Mouse (Mus musculus): Measurements from ENCODE around the gene Tmprss11a. TPM values are rescaled to one million over a fixed set of nuclear protein-coding genes. Genes with fewer than 3 reads are reported as not detected.

The Tmprss11a gene
- polyA plus RNA-seq, 1 experiment from 2014 or later, result 0.29 TPM

GRCm38 (mm10) chr5:86431096-86431495, 37.7 kb downstream of the Tmprss11a start:
- Histone ChIP-seq H3K9me3 (ENCODE audit: control insufficient read depth, low read length) (no peaks in the 10 kb centered on the region), H3K27me3 (replicated peaks; ENCODE audit: control insufficient read depth, insufficient read depth, low read length) (no peaks in the 10 kb centered on the region), H3K36me3 (ENCODE audit: control insufficient read depth, insufficient read depth, low read length) (no peaks in the 10 kb centered on the region), H3K4me1 (ENCODE audit: control insufficient read depth, insufficient read depth, low read length) (no peaks in the 10 kb centered on the region), H3K4me3 (ENCODE audit: low read length) (no peak overlapping the region), H3K9ac (ENCODE audit: low read depth, low read length) (no peak overlapping the region), H3K27ac (ENCODE audit: low read length) (no peak overlapping the region), H3K4me2 (ENCODE audit: low read depth, low read length) (no peak overlapping the region)
- no peak for ATAC-seq
- WGBS, result 78% methylated on average over 5 of the region's 5 CpGs

DNA sequence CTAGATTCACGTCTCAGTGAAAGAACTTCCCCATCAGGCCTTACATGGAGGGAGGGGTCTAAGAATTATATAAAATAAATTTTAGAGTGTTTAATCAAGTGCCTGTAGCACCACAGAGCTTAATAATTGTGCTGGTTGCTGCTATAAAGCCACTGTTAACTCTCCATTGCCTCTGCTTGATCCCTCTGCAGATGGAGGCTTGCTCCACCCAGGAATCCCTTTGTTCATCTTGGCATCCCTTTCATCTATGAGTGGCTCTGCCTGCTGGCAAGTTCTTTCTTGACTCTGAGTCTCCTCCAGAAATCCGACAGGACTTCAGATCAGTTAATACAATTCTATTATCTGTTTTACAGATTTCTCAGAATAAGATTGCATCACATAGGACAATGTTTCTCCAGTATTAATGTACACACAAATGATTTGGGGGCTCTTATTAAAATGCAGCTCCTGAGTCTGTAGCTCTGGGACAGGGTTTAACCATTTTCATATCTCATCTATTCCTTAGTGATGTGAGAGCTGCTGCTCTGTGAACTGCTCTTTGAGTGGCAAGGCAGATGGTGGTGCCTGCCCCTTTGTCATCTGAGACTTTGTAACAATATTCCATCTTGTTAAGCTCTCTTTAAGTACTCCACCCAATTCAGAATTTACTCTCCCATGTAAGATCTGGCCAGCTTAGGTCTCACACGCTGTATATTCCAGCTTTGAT, 47.3 kb downstream of the Tmprss11a start:
- H3K4me1 ChIP-seq (ENCODE audit: control insufficient read depth, insufficient read depth, low read length), result no peaks in the 10 kb centered on the region
- ATAC-seq, result no peak

DNA sequence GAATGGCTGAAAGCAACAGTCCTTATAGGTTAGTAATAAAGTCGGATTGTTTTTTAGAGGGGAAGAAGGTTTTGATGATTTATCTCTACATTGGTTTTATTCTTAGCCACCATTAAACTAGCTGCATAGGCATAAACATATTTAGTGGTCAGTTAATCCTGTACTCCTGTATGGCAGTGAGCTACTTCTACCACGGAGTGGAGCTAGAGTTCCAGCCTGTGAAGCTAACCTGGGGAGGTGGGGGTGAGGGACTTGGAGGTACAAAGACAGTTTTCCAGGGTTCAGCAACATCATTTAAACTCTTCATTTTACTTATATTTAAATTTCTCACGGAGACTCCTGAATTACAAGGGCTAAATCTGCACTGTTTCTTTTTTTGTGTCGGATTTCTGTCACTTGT, 49.3 kb downstream of the Tmprss11a start:
- Histone ChIP-seq H3K36me3 (ENCODE audit: control insufficient read depth, insufficient read depth, low read length) (no peaks in the 10 kb centered on the region), H3K27ac (ENCODE audit: low read length) (no peak overlapping the region), H3K9me3 (ENCODE audit: control insufficient read depth, low read length) (no peaks in the 10 kb centered on the region), H3K4me3 (ENCODE audit: low read length) (no peak overlapping the region), H3K4me1 (ENCODE audit: control insufficient read depth, insufficient read depth, low read length) (no peaks in the 10 kb centered on the region), H3K4me2 (ENCODE audit: low read depth, low read length) (no peak overlapping the region), H3K9ac (ENCODE audit: low read depth, low read length) (no peak overlapping the region), H3K27me3 (replicated peaks; ENCODE audit: control insufficient read depth, insufficient read depth, low read length) (no peaks in the 10 kb centered on the region)
- ATAC-seq, result no peak
- WGBS, result 20% methylated on average over 4 of the region's 4 CpGs

More for the DNA sequence above, 47.3 kb downstream of the Tmprss11a start:
- H3K9ac ChIP-seq (ENCODE audit: low read depth, low read length), result no peak overlapping the region
- 58% methylated on average over 3 of the region's 3 CpGs for WGBS
- no peaks in the 10 kb centered on the region for H3K36me3 ChIP-seq (ENCODE audit: control insufficient read depth, insufficient read depth, low read length)
- no peak overlapping the region for H3K4me2 ChIP-seq (ENCODE audit: low read depth, low read length)
- H3K27me3 ChIP-seq (replicated peaks; ENCODE audit: control insufficient read depth, insufficient read depth, low read length), result no peaks in the 10 kb centered on the region
- no peak overlapping the region for H3K27ac ChIP-seq (ENCODE audit: low read length)
- no peaks in the 10 kb centered on the region for H3K9me3 ChIP-seq (ENCODE audit: control insufficient read depth, low read length)
- H3K4me3 ChIP-seq (ENCODE audit: low read length), result no peak overlapping the region

DNA sequence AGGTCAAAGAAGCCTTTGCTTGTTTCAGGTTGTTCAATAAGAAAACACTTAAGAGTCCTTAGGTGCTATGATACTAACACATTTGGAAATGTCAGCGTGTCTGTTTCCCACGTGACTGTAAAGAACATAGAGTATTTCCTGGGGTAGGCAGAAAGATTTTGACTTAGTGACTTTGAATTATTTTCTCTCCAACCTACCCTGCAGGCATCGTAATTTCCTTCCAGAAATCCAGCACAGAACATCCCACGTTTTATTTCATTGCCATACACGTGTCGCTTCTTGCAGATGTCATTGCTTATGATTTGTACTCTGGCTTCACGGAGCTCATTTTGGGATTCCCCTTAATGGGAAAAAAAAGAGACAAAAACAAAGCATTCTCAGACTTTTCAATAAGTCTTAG, 54.5 kb downstream of the Tmprss11a start:
- ATAC-seq, result no peak
- Histone ChIP-seq H3K9me3 (ENCODE audit: control insufficient read depth, low read length) (no peaks in the 10 kb centered on the region), H3K27me3 (replicated peaks; ENCODE audit: control insufficient read depth, insufficient read depth, low read length) (no peaks in the 10 kb centered on the region), H3K4me3 (ENCODE audit: low read length) (no peak overlapping the region), H3K4me1 (ENCODE audit: control insufficient read depth, insufficient read depth, low read length) (no peaks in the 10 kb centered on the region), H3K36me3 (ENCODE audit: control insufficient read depth, insufficient read depth, low read length) (no peaks in the 10 kb centered on the region), H3K27ac (ENCODE audit: low read length) (no peak overlapping the region), H3K4me2 (ENCODE audit: low read depth, low read length) (no peak overlapping the region), H3K9ac (ENCODE audit: low read depth, low read length) (no peak overlapping the region)
- 71% methylated on average over 7 of the region's 7 CpGs for WGBS

DNA sequence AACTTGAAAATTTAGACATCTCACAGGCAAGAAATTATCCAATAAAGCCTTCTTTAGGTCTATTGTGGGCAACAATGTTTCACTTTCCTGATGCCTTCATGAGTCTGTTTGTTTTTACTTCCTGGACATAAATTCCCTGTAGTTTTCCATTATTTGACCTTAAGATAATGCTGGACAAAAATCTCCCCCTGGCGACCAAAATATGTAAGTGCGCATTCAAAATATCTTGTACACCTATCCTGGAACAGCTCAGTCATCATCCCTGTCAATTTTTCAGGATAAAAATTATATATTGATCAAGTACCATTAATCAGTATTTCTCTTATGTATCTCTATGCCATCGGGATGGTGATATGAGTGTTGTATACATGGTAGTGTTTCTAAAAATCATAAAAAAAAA, 58.0 kb downstream of the Tmprss11a start:
- Histone ChIP-seq H3K9ac (ENCODE audit: low read depth, low read length) (no peak overlapping the region), H3K27me3 (replicated peaks; ENCODE audit: control insufficient read depth, insufficient read depth, low read length) (no peaks in the 10 kb centered on the region), H3K4me3 (ENCODE audit: low read length) (no peak overlapping the region), H3K9me3 (ENCODE audit: control insufficient read depth, low read length) (no peaks in the 10 kb centered on the region), H3K36me3 (ENCODE audit: control insufficient read depth, insufficient read depth, low read length) (no peaks in the 10 kb centered on the region), H3K4me2 (ENCODE audit: low read depth, low read length) (no peak overlapping the region), H3K4me1 (ENCODE audit: control insufficient read depth, insufficient read depth, low read length) (no peaks in the 10 kb centered on the region), H3K27ac (ENCODE audit: low read length) (no peak overlapping the region)
- 22% methylated on average over 3 of the region's 3 CpGs for WGBS
- no peak for ATAC-seq

- ATAC-seq, result no peak
- H3K27ac ChIP-seq (ENCODE audit: low read length), result no peak overlapping the region
- no peaks in the 10 kb centered on the region for H3K4me1 ChIP-seq (ENCODE audit: control insufficient read depth, insufficient read depth, low read length)
- H3K36me3 ChIP-seq (ENCODE audit: control insufficient read depth, insufficient read depth, low read length), result no peaks in the 10 kb centered on the region
- H3K27me3 ChIP-seq (replicated peaks; ENCODE audit: control insufficient read depth, insufficient read depth, low read length), result no peaks in the 10 kb centered on the region
- no peak overlapping the region for H3K4me3 ChIP-seq (ENCODE audit: low read length)
- 91% methylated on average over 2 of the region's 2 CpGs for WGBS
- no peak overlapping the region for H3K9ac ChIP-seq (ENCODE audit: low read depth, low read length)
- no peak overlapping the region for H3K4me2 ChIP-seq (ENCODE audit: low read depth, low read length)
- H3K9me3 ChIP-seq (ENCODE audit: control insufficient read depth, low read length), result no peaks in the 10 kb centered on the region
Observed at GRCm38 (mm10) chr5:86407941-86408340, 60.8 kb downstream of the Tmprss11a start.

- WGBS, result 88% methylated on average over 3 of the region's 3 CpGs
- no peaks in the 10 kb centered on the region for H3K27me3 ChIP-seq (replicated peaks; ENCODE audit: control insufficient read depth, insufficient read depth, low read length)
- H3K4me1 ChIP-seq (ENCODE audit: control insufficient read depth, insufficient read depth, low read length), result no peaks in the 10 kb centered on the region
- no peak overlapping the region for H3K9ac ChIP-seq (ENCODE audit: low read depth, low read length)
- H3K4me3 ChIP-seq (ENCODE audit: low read length), result no peak overlapping the region
- no peak for ATAC-seq
- no peaks in the 10 kb centered on the region for H3K36me3 ChIP-seq (ENCODE audit: control insufficient read depth, insufficient read depth, low read length)
- H3K27ac ChIP-seq (ENCODE audit: low read length), result no peak overlapping the region
- no peaks in the 10 kb centered on the region for H3K9me3 ChIP-seq (ENCODE audit: control insufficient read depth, low read length)
- H3K4me2 ChIP-seq (ENCODE audit: low read depth, low read length), result no peak overlapping the region
Observed at GRCm38 (mm10) chr5:86407191-86407590, 61.6 kb downstream of the Tmprss11a start.

DNA sequence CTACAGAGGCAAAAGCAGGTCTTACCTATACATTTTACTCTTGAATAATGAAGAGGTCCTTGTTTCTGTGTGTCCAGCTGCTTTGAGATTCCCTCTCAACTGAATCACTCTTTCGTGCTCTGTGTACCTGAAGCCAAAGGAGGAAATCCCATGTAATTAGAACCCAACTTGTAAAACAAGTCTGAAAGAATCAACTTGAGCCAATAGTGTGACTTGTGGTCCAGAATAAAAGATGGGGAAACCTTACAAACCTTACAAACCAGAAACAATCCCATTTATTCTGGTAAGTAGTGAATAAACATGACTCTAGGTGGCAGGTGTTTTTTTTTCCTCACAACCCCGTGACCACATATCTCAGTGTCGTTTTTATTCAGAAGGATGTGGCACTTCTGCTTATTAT, 95.5 kb downstream of the Tmprss11a start, which contains the start of gene Tmprss11d:
Gene Tmprss11d, minus strand, starts transcription at position 101 of the 400 bp plus-strand sequence.
- WGBS, result 57% methylated on average over 3 of the region's 3 CpGs
- H3K27ac ChIP-seq (ENCODE audit: low read length), result no peak within 1 kb of the TSS
- no peak within 1 kb of the TSS for H3K4me3 ChIP-seq (ENCODE audit: low read length)
- H3K27me3 ChIP-seq (replicated peaks; ENCODE audit: control insufficient read depth, insufficient read depth, low read length), result no peaks in the 10 kb centered on the region
- H3K4me1 ChIP-seq (ENCODE audit: control insufficient read depth, insufficient read depth, low read length), result no peaks in the 10 kb centered on the region
- no peak within 1 kb of the TSS for H3K4me2 ChIP-seq (ENCODE audit: low read depth, low read length)
- H3K9ac ChIP-seq (ENCODE audit: low read depth, low read length), result no peak within 1 kb of the TSS
- no peaks in the 10 kb centered on the region for H3K9me3 ChIP-seq (ENCODE audit: control insufficient read depth, low read length)
- no peaks in the 10 kb centered on the region for H3K36me3 ChIP-seq (ENCODE audit: control insufficient read depth, insufficient read depth, low read length)
- no peak for ATAC-seq
